Mouse (Mus musculus) T-helper 17 cell (primary cell): Measurements from ENCODE around the gene Jmjd8.

Experiments used
- in situ Hi-C, 2 experiments: fragments of 300-600 bp; cut with MboI, MseI; formaldehyde crosslinking; loops; 1 replicate in 1 of 2; 2 replicates in 1 of 2; pipeline ENCODE4 v1.15.1; 2025; ENCODE audit warnings: high pct_unique_total_duplicates in 2 of 2

Gene Jmjd8

GRCm38 (mm10) chr17:25831451-25832281 is 3.0 kb downstream of the Jmjd8 start:
- in situ Hi-C loops = no loop called here

- in situ Hi-C loops = no loop called here
These were observed 4.0 kb downstream of the Jmjd8 start for GRCm38 (mm10) chr17:25832436-25833290.

- in situ Hi-C loops = no loop called here
These were observed 4.6 kb downstream of the Jmjd8 start, which contains the start of gene Stub1 for GRCm38 (mm10) chr17:25833291-25833663. Gene Stub1, minus strand, starts transcription at chr17:25833404.

GRCm38 (mm10) chr17:25833961-25834594 is 5.4 kb downstream of the Jmjd8 start:
- in situ Hi-C loops = no loop called here

- in situ Hi-C loops = no loop called here
These were observed 6.0 kb downstream of the Jmjd8 start for GRCm38 (mm10) chr17:25834595-25835222.

GRCm38 (mm10) chr17:25835301-25835700 is 6.6 kb downstream of the Jmjd8 start:
- in situ Hi-C loops = no loop called here

GRCm38 (mm10) chr17:25835816-25836215 is 7.1 kb downstream of the Jmjd8 start:
- in situ Hi-C loops = no loop called here

GRCm38 (mm10) chr17:25836397-25837075 is 7.9 kb downstream of the Jmjd8 start:
- in situ Hi-C loops = no loop called here

- in situ Hi-C loops = no loop called here
These were observed 8.4 kb downstream of the Jmjd8 start, which contains the start of gene Rhbdl1 for GRCm38 (mm10) chr17:25837076-25837410. Gene Rhbdl1, minus strand, starts transcription at chr17:25837295.

- in situ Hi-C loops = no loop called here
These were observed 8.9 kb downstream of the Jmjd8 start for GRCm38 (mm10) chr17:25837533-25837932.

- in situ Hi-C loops = no loop called here
These were observed 10.2 kb downstream of the Jmjd8 start for GRCm38 (mm10) chr17:25838904-25839303.

GRCm38 (mm10) chr17:25839455-25840235 is 11.0 kb downstream of the Jmjd8 start:
- in situ Hi-C loops = no loop called here

- in situ Hi-C loops = no loop called here
These were observed 11.9 kb downstream of the Jmjd8 start for GRCm38 (mm10) chr17:25840519-25840918.

- in situ Hi-C loops = no loop called here
These were observed 12.6 kb downstream of the Jmjd8 start, which contains the start of gene Gm20683 for GRCm38 (mm10) chr17:25841117-25841880. Gene Gm20683, minus strand, starts transcription at chr17:25841763.

GRCm38 (mm10) chr17:25842509-25842908 is 13.8 kb downstream of the Jmjd8 start:
- in situ Hi-C loops = no loop called here

GRCm38 (mm10) chr17:25843122-25843521 is 14.5 kb downstream of the Jmjd8 start:
- in situ Hi-C loops = no loop called here

GRCm38 (mm10) chr17:25843636-25844395 is 15.1 kb downstream of the Jmjd8 start:
- in situ Hi-C loops = no loop called here

GRCm38 (mm10) chr17:25844396-25844901 is 15.8 kb downstream of the Jmjd8 start, which contains the start of gene Rhot2:
Gene Rhot2, minus strand, starts transcription at chr17:25844851.
- in situ Hi-C loops = no loop called here
